Mouse (Mus musculus) heart, embryonic 16.5 days (tissue): ENCODE measurements at regions not wholly inside any gene's neighbourhood (a gene's known extent, or its start where the extent isn't known, plus 50 kb on each side); places are given as distances from the start of the nearest gene placed in this dataset.

ENCODE experiments used
- ATAC-seq: fragments of 200-750 bp; cut with Nextera tagmentation; replicated peaks from 2 replicates; pipeline ENCODE4 v1.8.0; 2017; ENCODE audit warnings: moderate number of reproducible peaks; ENCODE audit not compliant: insufficient read depth, low FRiP score; ENCODE audit errors: extremely low read depth
- H3K27ac ChIP-seq: fragments of 300-500 bp; sonication (generic); 2 replicates; pipeline ENCODE4 v1.5.1; 2014; ENCODE audit warnings: mild to moderate bottlenecking, low read length, control low read depth, moderate library complexity
- H3K27me3 ChIP-seq: fragments of 300-500 bp; sonication (generic); 2 replicates; pipeline ENCODE4 v1.6.1; 2014; ENCODE audit warnings: low read length, mixed read lengths; ENCODE audit not compliant: control insufficient read depth, insufficient read depth
- H3K36me3 ChIP-seq: fragments of 300-500 bp; sonication (generic); 2 replicates; pipeline ENCODE4 v1.6.1; 2014; ENCODE audit not compliant: control insufficient read depth, insufficient read depth
- H3K4me1 ChIP-seq: fragments of 300-500 bp; sonication (generic); 2 replicates; pipeline ENCODE4 v1.6.1; 2014; ENCODE audit warnings: low read length, mixed read lengths; ENCODE audit not compliant: control insufficient read depth, insufficient read depth
- H3K4me2 ChIP-seq: fragments of 300-500 bp; sonication (generic); 2 replicates; pipeline ENCODE4 v1.6.1; 2014; ENCODE audit warnings: low read depth, mild to moderate bottlenecking, control low read depth, low read length
- H3K4me3 ChIP-seq: fragments of 300-500 bp; sonication (generic); 2 replicates; pipeline ENCODE4 v1.5.1; 2014; ENCODE audit warnings: mild to moderate bottlenecking, control low read depth, low read length
- H3K9ac ChIP-seq: fragments of 300-500 bp; sonication (generic); 2 replicates; pipeline ENCODE4 v1.6.1; 2014; ENCODE audit warnings: low read length, control low read depth
- H3K9me3 ChIP-seq: fragments of 300-500 bp; sonication (generic); replicated peaks from 2 replicates; pipeline ENCODE4 v1.6.1; 2016; ENCODE audit warnings: low read length; ENCODE audit not compliant: control insufficient read depth
- WGBS: fragments of 180-500 bp; shearing (Covaris S2); extraction: QIAGEN DNeasy Blood & Tissue Kit; methylation state at CpG from one replicate; pipeline ENCODE4 v1.1.7; 2014; 5-methylcytosine and 5-hydroxymethylcytosine counted together

- ATAC-seq = no peak
- 30% methylated on average over 2 of the region's 2 CpGs for WGBS
Observed at GRCm38 (mm10) chr13:40794190-40794589, 56.0 kb upstream of the Tfap2a start.

GRCm38 (mm10) chr13:40792947-40793346, 54.8 kb upstream of the Tfap2a start:
- WGBS = 63% methylated on average over 1 of the region's 1 CpGs
- no peak for ATAC-seq
- H3K36me3 ChIP-seq = no peaks in the 10 kb centered on the region
- H3K27me3 ChIP-seq = no peaks in the 10 kb centered on the region
- peaks cover 3% of the 10 kb centered on the region; the same call in 1 of the 2 replicates for H3K9me3 ChIP-seq
- H3K4me3 ChIP-seq = no peak overlapping the region
- H3K4me1 ChIP-seq = peaks cover 6% of the 10 kb centered on the region; the same call in 1 of the 2 replicates
- no peak overlapping the region for H3K9ac ChIP-seq
- no peak overlapping the region for H3K27ac ChIP-seq
- no peak overlapping the region for H3K4me2 ChIP-seq

More at GRCm38 (mm10) chr13:40794190-40794589, 56.0 kb upstream of the Tfap2a start:
- Histone ChIP-seq H3K9me3 (peaks cover 3% of the 10 kb centered on the region; the same call in 1 of the 2 replicates), H3K27ac (peak overlapping the region; percentile 61), H3K4me3 (no peak overlapping the region), H3K9ac (peak overlapping the region; percentile 13; the same call in 1 of the 2 replicates), H3K27me3 (no peaks in the 10 kb centered on the region), H3K4me2 (no peak overlapping the region), H3K4me1 (peaks cover 6% of the 10 kb centered on the region; the same call in 1 of the 2 replicates), H3K36me3 (no peaks in the 10 kb centered on the region)

GRCm38 (mm10) chr13:40788225-40788624, 50.0 kb upstream of the Tfap2a start:
- no peak for ATAC-seq
- H3K4me2 ChIP-seq = no peak overlapping the region
- H3K4me1 ChIP-seq = 0 out of 2 replicates have a peak, but pooled peaks cover 2% of the 10 kb centered on the region
- no peaks in the 10 kb centered on the region for H3K27me3 ChIP-seq
- WGBS = 57% methylated on average over 2 of the region's 2 CpGs
- H3K9ac ChIP-seq = no peak overlapping the region
- no peak overlapping the region for H3K4me3 ChIP-seq
- H3K9me3 ChIP-seq = no peaks in the 10 kb centered on the region
- H3K27ac ChIP-seq = no peak overlapping the region
- H3K36me3 ChIP-seq = no peaks in the 10 kb centered on the region
